ENCODE assay signal across 26 mouse cellular contexts in genomic region chr19:32506081-32506480, GRCm38 (mm10). TPM values are rescaled to one million over a fixed set of nuclear protein-coding genes. Genes with fewer than 3 reads are reported as not detected.
DNase-seq lines count a peak whose midpoint lies in the region; ATAC-seq and TF ChIP-seq lines count a peak whose summit lies in the region.
"Had no signal": no experiment of that assay in that cellular context is flagged by ENCODE, and none has a peak within 500 bp of the region (broad histone marks: within the 10 kb centered on the region; RNA-seq: fewer than 3 reads in every experiment).

No protein-coding gene starts in this region.

- peaks cover 46% of the 10 kb centered on the region for H3K4me1 ChIP-seq in liver, embryonic 12.5 days
- H3K4me1 ChIP-seq in liver, embryonic 11.5 days (replicated peaks; ENCODE audit: control insufficient read depth, insufficient read depth, low read length) = peaks cover 23% of the 10 kb centered on the region
- H3K4me1 ChIP-seq in midbrain, embryonic 11.5 days (ENCODE audit: control insufficient read depth, insufficient read depth, low read length) = no peaks in the 10 kb centered on the region
- no peaks in the 10 kb centered on the region for H3K4me1 ChIP-seq in midbrain, embryonic 15.5 days
- peaks cover 51% of the 10 kb centered on the region for H3K4me1 ChIP-seq in liver, embryonic 15.5 days (replicated peaks)
- peaks cover 33% of the 10 kb centered on the region for H3K4me1 ChIP-seq in small intestine, adult 2 months (ENCODE audit: control insufficient read depth, insufficient read depth, insufficient read length, low read length)
- H3K4me1 ChIP-seq: forebrain, embryonic 10.5 days; forebrain, embryonic 13.5 days; hindbrain, embryonic 10.5 days; hindbrain, embryonic 13.5 days had no signal

- TF ChIP-seq POLR2A in small intestine, adult 2 months (IDR thresholded peaks at IDR 0.05; ENCODE audit: low read depth, low read length) = no peak

- no peak for DNase-seq in liver, embryonic 11.5 days (ENCODE audit: low spot score)
- DNase-seq in midbrain, embryonic 11.5 days (ENCODE audit: low spot score, missing footprints) = peak; percentile 21
- DNase-seq in kidney, postnatal 4 days = no peak
- DNase-seq in thymus, postnatal 25 days = no peak
- DNase-seq: adrenal gland, postnatal 10 days; adrenal gland, postnatal 36 days; cerebellum, adult 18-20 months; cerebellum, adult 9-10 months; cerebellum, postnatal 14 days; gastrocnemius, postnatal 10 days; gastrocnemius, postnatal 36 days; heart, postnatal 10 days; heart, postnatal 36 days had no signal

- H3K27me3 ChIP-seq in liver, embryonic 12.5 days (replicated peaks) = no peaks in the 10 kb centered on the region
- no peaks in the 10 kb centered on the region for H3K27me3 ChIP-seq in liver, embryonic 11.5 days (replicated peaks; ENCODE audit: control insufficient read depth, insufficient read depth, low read length)
- no peaks in the 10 kb centered on the region for H3K27me3 ChIP-seq in midbrain, embryonic 11.5 days (ENCODE audit: control insufficient read depth, insufficient read depth, low read length)
- no peaks in the 10 kb centered on the region for H3K27me3 ChIP-seq in midbrain, embryonic 15.5 days (replicated peaks)
- no peaks in the 10 kb centered on the region for H3K27me3 ChIP-seq in liver, embryonic 15.5 days
- no peaks in the 10 kb centered on the region for H3K27me3 ChIP-seq in small intestine, adult 2 months (ENCODE audit: control insufficient read depth, insufficient read depth, low read length)
- H3K27me3 ChIP-seq: forebrain, embryonic 13.5 days; heart, embryonic 12.5 days; heart, embryonic 15.5 days; hindbrain, embryonic 13.5 days had no signal

- WGBS in liver, embryonic 12.5 days (ENCODE audit: insufficient replicate concordance) = 87% methylated on average over 8 of the region's 8 CpGs
- WGBS in liver, embryonic 11.5 days = 78% methylated on average over 8 of the region's 8 CpGs
- WGBS in midbrain, embryonic 11.5 days = 87% methylated on average over 8 of the region's 8 CpGs
- 84% methylated on average over 8 of the region's 8 CpGs for WGBS in midbrain, embryonic 15.5 days
- WGBS in liver, embryonic 15.5 days (ENCODE audit: insufficient replicate concordance) = 78% methylated on average over 8 of the region's 8 CpGs
- 86% methylated on average over 8 of the region's 8 CpGs for WGBS in small intestine, adult 2 months

- H3K27ac ChIP-seq in liver, embryonic 12.5 days = 0 out of 2 replicates have a peak overlapping the region, but pooled peaks have one; percentile 27
- H3K27ac ChIP-seq in liver, embryonic 11.5 days (ENCODE audit: low read depth, low read length) = no peak overlapping the region
- no peak overlapping the region for H3K27ac ChIP-seq in midbrain, embryonic 11.5 days (ENCODE audit: low read depth, low read length)
- H3K27ac ChIP-seq in midbrain, embryonic 15.5 days = no peak overlapping the region
- peak overlapping the region; percentile 53 for H3K27ac ChIP-seq in liver, embryonic 15.5 days (replicated peaks)
- H3K27ac ChIP-seq in small intestine, adult 2 months (ENCODE audit: insufficient read depth, low read depth, low read length) = peak overlapping the region; percentile 28; the same call in 1 of the 2 replicates
- H3K27ac ChIP-seq: forebrain, embryonic 10.5 days; forebrain, embryonic 13.5 days; heart, embryonic 15.5 days; hindbrain, embryonic 10.5 days; hindbrain, embryonic 13.5 days had no signal

- TF ChIP-seq CTCF in small intestine, adult 2 months (IDR thresholded peaks at IDR 0.05; ENCODE audit: extremely low read depth, insufficient read length, insufficient replicate concordance, low read depth, low read length) = no peak

- H3K4me2 ChIP-seq in liver, embryonic 12.5 days = no peak overlapping the region
- H3K4me2 ChIP-seq in liver, embryonic 11.5 days = no peak overlapping the region
- H3K4me2 ChIP-seq in midbrain, embryonic 11.5 days = no peak overlapping the region
- no peak overlapping the region for H3K4me2 ChIP-seq in midbrain, embryonic 15.5 days
- H3K4me2 ChIP-seq in liver, embryonic 15.5 days = no peak overlapping the region
- H3K4me2 ChIP-seq: forebrain, embryonic 13.5 days; heart, embryonic 12.5 days; heart, embryonic 15.5 days; hindbrain, embryonic 13.5 days had no signal

- no peak overlapping the region for H3K9ac ChIP-seq in liver, embryonic 12.5 days
- H3K9ac ChIP-seq in liver, embryonic 11.5 days (ENCODE audit: low read depth, low read length) = no peak overlapping the region
- no peak overlapping the region for H3K9ac ChIP-seq in midbrain, embryonic 11.5 days (ENCODE audit: low read length)
- H3K9ac ChIP-seq in midbrain, embryonic 15.5 days = no peak overlapping the region
- no peak overlapping the region for H3K9ac ChIP-seq in liver, embryonic 15.5 days
- H3K9ac ChIP-seq: forebrain, embryonic 13.5 days; heart, embryonic 12.5 days; heart, embryonic 15.5 days; hindbrain, embryonic 13.5 days had no signal

- H3K9me3 ChIP-seq in liver, embryonic 12.5 days (replicated peaks) = no peaks in the 10 kb centered on the region
- H3K9me3 ChIP-seq in liver, embryonic 11.5 days (ENCODE audit: control insufficient read depth, low read length) = no peaks in the 10 kb centered on the region
- H3K9me3 ChIP-seq in midbrain, embryonic 11.5 days (ENCODE audit: control insufficient read depth, low read length) = no peaks in the 10 kb centered on the region
- H3K9me3 ChIP-seq in midbrain, embryonic 15.5 days = no peaks in the 10 kb centered on the region
- H3K9me3 ChIP-seq in liver, embryonic 15.5 days (replicated peaks) = no peaks in the 10 kb centered on the region
- H3K9me3 ChIP-seq: forebrain, embryonic 13.5 days; heart, embryonic 12.5 days; heart, embryonic 15.5 days; hindbrain, embryonic 10.5 days; hindbrain, embryonic 13.5 days had no signal

- H3K4me3 ChIP-seq in liver, embryonic 12.5 days = no peak overlapping the region
- H3K4me3 ChIP-seq in liver, embryonic 11.5 days (ENCODE audit: low read depth, low read length) = no peak overlapping the region
- no peak overlapping the region for H3K4me3 ChIP-seq in midbrain, embryonic 11.5 days (ENCODE audit: low read depth, low read length)
- no peak overlapping the region for H3K4me3 ChIP-seq in midbrain, embryonic 15.5 days
- no peak overlapping the region for H3K4me3 ChIP-seq in liver, embryonic 15.5 days (replicated peaks)
- no peak overlapping the region for H3K4me3 ChIP-seq in small intestine, adult 2 months (ENCODE audit: low read depth, low read length)
- H3K4me3 ChIP-seq: forebrain, embryonic 10.5 days; forebrain, embryonic 13.5 days; heart, embryonic 12.5 days; heart, embryonic 15.5 days; hindbrain, embryonic 10.5 days; hindbrain, embryonic 13.5 days had no signal

- ATAC-seq in liver, embryonic 12.5 days = no peak
- no peak for ATAC-seq in liver, embryonic 11.5 days (replicated peaks; ENCODE audit: low FRiP score)
- no peak for ATAC-seq in midbrain, embryonic 11.5 days (ENCODE audit: low FRiP score)
- ATAC-seq in midbrain, embryonic 15.5 days (replicated peaks) = no peak
- ATAC-seq in liver, embryonic 15.5 days (ENCODE audit: insufficient read depth) = no peak
- ATAC-seq: activated CD4-positive, CD25-positive, alpha-beta regulatory T cell, adult 4 months; CD4-positive, CD25-positive, alpha-beta regulatory T cell, adult 4 months; forebrain, embryonic 13.5 days; forebrain, embryonic 16.5 days had no signal

- H3K36me3 ChIP-seq in liver, embryonic 12.5 days = peaks cover 83% of the 10 kb centered on the region
- peaks cover 39% of the 10 kb centered on the region for H3K36me3 ChIP-seq in liver, embryonic 11.5 days (ENCODE audit: control insufficient read depth, insufficient read depth, low read length)
- H3K36me3 ChIP-seq in midbrain, embryonic 11.5 days (ENCODE audit: control insufficient read depth, insufficient read depth, low read length) = peaks cover 4% of the 10 kb centered on the region
- 0 out of 2 replicates have a peak, but pooled peaks cover 5% of the 10 kb centered on the region for H3K36me3 ChIP-seq in midbrain, embryonic 15.5 days (replicated peaks)
- peaks cover 71% of the 10 kb centered on the region for H3K36me3 ChIP-seq in liver, embryonic 15.5 days (replicated peaks)
- peaks cover 9% of the 10 kb centered on the region; the same call in 1 of the 2 replicates for H3K36me3 ChIP-seq in small intestine, adult 2 months (ENCODE audit: control insufficient read depth, insufficient read depth, low read length)
- H3K36me3 ChIP-seq: heart, embryonic 15.5 days had no signal

RNA-seq across cellular contexts. Expression of gene Minpp1, which starts 20.5 kb away (rescaled TPM):
- polyA plus RNA-seq in liver, embryonic 12.5 days (2016; fragmentation: Nextera tagmentation; extraction: Ambion mirVana) = 118 and 120 TPM in 2 replicates
- 137 and 153 TPM in 2 replicates for polyA plus RNA-seq in liver, embryonic 11.5 days (2014; fragmentation: Nextera tagmentation; extraction: Ambion mirVana)
- polyA plus RNA-seq in midbrain, embryonic 11.5 days (2014; fragmentation: Nextera tagmentation; extraction: Ambion mirVana) = 68.9 and 73.8 TPM in 2 replicates
- polyA plus RNA-seq in midbrain, embryonic 15.5 days (2015; fragmentation: Nextera tagmentation; extraction: Ambion mirVana) = 63.0 and 63.2 TPM in 2 replicates
- 82.9 and 84.9 TPM in 2 replicates for polyA plus RNA-seq in liver, embryonic 15.5 days (2015; fragmentation: Nextera tagmentation; extraction: Ambion mirVana)
- polyA plus RNA-seq in small intestine, adult 2 months (2012; rRNA removed) = 86.5 and 112 TPM in 2 replicates

RNA-seq across cellular contexts. Expression of gene Rpl9-ps6, which starts 39.7 kb away (rescaled TPM):
- 72.7 and 75.0 TPM in 2 replicates for polyA plus RNA-seq in liver, embryonic 12.5 days (2016; fragmentation: Nextera tagmentation; extraction: Ambion mirVana)
- 144 and 148 TPM in 2 replicates for polyA plus RNA-seq in liver, embryonic 11.5 days (2014; fragmentation: Nextera tagmentation; extraction: Ambion mirVana)
- polyA plus RNA-seq in midbrain, embryonic 11.5 days (2014; fragmentation: Nextera tagmentation; extraction: Ambion mirVana) = 78.5 and 81.3 TPM in 2 replicates
- polyA plus RNA-seq in midbrain, embryonic 15.5 days (2015; fragmentation: Nextera tagmentation; extraction: Ambion mirVana) = 47.4 and 51.5 TPM in 2 replicates
- polyA plus RNA-seq in liver, embryonic 15.5 days (2015; fragmentation: Nextera tagmentation; extraction: Ambion mirVana) = 35.2 and 55.6 TPM in 2 replicates
- 0.65 and 0.83 TPM in 2 replicates for polyA plus RNA-seq in small intestine, adult 2 months (2012; rRNA removed)

Comparison
In these comparisons a context has a peak if more than half of its experiments do, and no peak if none do; other contexts are left out.
1. H3K27ac ChIP-seq: peak in liver, embryonic 12.5 days (single experiment), liver, embryonic 15.5 days (single experiment) and small intestine, adult 2 months (single experiment); none in liver, embryonic 11.5 days (single experiment), midbrain, embryonic 11.5 days (single experiment) and midbrain, embryonic 15.5 days (single experiment).
2. RNA of gene Rpl9-ps6, which starts 39.7 kb away (polyA plus RNA-seq): 144 to 148 TPM in liver, embryonic 11.5 days, 78.5 to 81.3 TPM in midbrain, embryonic 11.5 days, 72.7 to 75.0 TPM in liver, embryonic 12.5 days, 35.2 to 55.6 TPM in liver, embryonic 15.5 days and 47.4 to 51.5 TPM in midbrain, embryonic 15.5 days; 0.65 to 0.83 TPM in small intestine, adult 2 months; every median in the first group is over 10 times any median in the second.